Mouse (Mus musculus): ENCODE results near the gene Stk10. TPM values are rescaled to one million over a fixed set of nuclear protein-coding genes. Genes with fewer than 3 reads are reported as not detected.
"Not testable (repeated sequence)": the region's sequence is repeated elsewhere in the genome, so short reads cannot be mapped to it uniquely, and the experiment has no call there.

Gene Stk10
- polyA plus RNA-seq, 1 experiment from 2014 or later, result 3.0 TPM

DNA sequence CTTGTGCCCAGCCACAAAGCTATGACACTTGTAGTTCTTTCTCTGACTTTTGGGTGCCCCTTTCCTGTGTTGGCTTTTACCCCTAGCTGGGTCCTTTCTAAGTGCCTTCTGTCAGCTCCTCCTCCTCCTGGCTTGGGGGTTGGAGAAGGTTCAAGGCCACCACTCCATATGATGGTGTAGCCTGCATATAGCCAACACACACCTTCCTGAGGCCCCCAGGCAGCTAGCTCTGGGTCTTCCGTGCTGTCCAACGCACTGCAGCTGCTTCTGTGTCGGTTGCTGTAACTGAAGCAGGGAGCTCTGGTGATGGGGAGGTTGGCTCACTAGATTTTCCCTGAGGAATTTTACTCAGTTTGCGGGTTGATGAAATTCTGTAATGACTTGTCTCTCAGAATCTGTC, 71.6 kb downstream of the Stk10 start:
- H3K27ac ChIP-seq (replicated peaks), result 0 out of 2 replicates have a peak overlapping the region, but pooled peaks have one; percentile 4

DNA sequence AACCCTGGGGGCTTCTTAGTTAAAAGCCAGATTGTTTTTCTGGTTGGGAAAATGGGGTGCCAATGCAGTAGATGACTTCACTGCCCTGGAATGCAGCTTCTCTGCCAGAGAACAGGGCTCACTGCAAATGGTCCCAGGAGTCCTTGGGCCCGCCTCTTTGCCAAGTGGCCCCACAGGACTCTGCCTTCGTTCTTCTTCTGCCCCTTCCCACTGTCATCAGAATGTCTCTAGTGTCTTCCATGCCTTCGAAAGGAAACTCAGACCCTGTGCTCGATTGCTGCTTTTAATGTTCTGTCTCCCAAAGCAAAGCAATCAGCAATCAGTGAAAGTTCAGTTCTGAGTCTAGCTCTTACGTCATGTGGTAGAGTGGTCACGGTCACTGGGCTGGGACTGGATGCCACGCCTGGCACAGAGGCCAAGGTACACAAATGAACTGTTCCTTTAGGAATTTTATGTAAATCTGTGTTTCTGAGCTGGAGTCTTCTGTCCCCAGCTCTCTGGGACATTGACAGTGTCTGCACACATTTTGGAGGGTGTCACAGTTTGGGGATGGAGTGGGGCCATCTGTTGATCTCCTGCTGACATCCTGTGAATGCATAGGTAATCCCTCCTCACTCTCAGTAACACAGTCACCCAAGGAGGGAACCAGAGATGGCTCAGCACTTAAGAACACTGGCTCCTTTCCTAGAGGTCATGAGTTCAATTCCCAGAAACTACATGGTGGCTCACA, 72.2 kb downstream of the Stk10 start:
- Histone ChIP-seq H3K9me3 (no peaks in the 10 kb centered on the region), H3K27me3 (replicated peaks; ENCODE audit: low read depth, poor library complexity, severe bottlenecking) (no peaks in the 10 kb centered on the region), H3K4me3 (no peak overlapping the region), H3K4me1 (peaks cover 25% of the 10 kb centered on the region), H3K36me3 (replicated peaks) (no peaks in the 10 kb centered on the region; the same call in 1 of the 2 replicates), H3K27ac (replicated peaks) (no peak overlapping the region)
- DNase-seq (ENCODE audit: low spot score), result no peak
- WGBS, result 65% methylated on average over 7 of the region's 7 CpGs

More for the DNA sequence above, 71.6 kb downstream of the Stk10 start:
- DNase-seq (ENCODE audit: low spot score), result no peak
- WGBS, result 62% methylated on average over 4 of the region's 4 CpGs
- H3K36me3 ChIP-seq (replicated peaks), result no peaks in the 10 kb centered on the region; the same call in 1 of the 2 replicates
- H3K9me3 ChIP-seq, result no peaks in the 10 kb centered on the region
- peaks cover 24% of the 10 kb centered on the region for H3K4me1 ChIP-seq
- no peak overlapping the region for H3K4me3 ChIP-seq
- no peaks in the 10 kb centered on the region for H3K27me3 ChIP-seq (replicated peaks; ENCODE audit: low read depth, poor library complexity, severe bottlenecking)

DNA sequence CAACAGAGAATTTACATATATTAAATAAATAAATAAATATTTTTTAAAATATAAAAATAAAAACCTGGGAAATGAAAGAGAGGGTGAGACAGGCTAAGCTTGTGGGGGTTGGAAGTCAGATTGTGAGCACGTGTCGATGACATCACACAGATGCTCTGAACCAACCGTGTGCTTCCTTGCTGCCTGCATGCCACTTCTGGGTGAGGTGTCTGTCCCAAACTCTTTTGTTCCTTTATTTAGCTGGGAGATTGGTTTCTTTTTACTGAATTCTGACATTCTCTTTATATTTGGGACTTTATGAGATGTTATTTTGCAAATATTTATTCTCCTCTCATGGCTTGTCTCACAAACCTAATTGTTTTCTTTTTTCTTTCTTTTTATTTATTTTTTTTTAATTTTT, 72.8 kb downstream of the Stk10 start:
- Histone ChIP-seq H3K9me3 (no peaks in the 10 kb centered on the region), H3K4me1 (peaks cover 29% of the 10 kb centered on the region), H3K27ac (replicated peaks) (no peak overlapping the region), H3K36me3 (replicated peaks) (no peaks in the 10 kb centered on the region; the same call in 1 of the 2 replicates), H3K27me3 (replicated peaks; ENCODE audit: low read depth, poor library complexity, severe bottlenecking) (no peaks in the 10 kb centered on the region), H3K4me3 (no peak overlapping the region)
- WGBS, result 85% methylated on average over 3 of the region's 3 CpGs
- DNase-seq (ENCODE audit: low spot score), result no peak

DNA sequence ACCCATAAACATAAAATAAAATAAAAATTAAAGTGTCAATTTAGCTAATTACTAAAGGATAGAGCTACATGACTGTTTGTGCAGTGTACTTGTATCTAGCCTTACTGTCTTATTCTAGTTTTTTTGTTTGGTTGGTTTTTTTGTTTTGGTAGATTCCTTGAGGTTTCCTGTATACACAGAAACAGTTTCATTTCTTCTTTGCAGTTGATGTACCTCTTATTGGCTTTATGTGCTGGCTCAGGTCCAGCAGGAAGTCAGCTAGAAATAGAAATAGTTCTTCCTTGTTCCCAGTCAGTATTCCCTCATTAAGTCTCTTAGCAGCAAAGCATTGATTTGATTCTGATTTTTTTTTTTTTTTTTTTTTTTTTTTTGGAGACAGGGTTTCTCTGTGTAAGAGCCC, 74.2 kb downstream of the Stk10 start:
- Histone ChIP-seq H3K4me1 (peaks cover 31% of the 10 kb centered on the region), H3K27me3 (replicated peaks; ENCODE audit: low read depth, poor library complexity, severe bottlenecking) (no peaks in the 10 kb centered on the region), H3K27ac (replicated peaks) (no peak overlapping the region), H3K9me3 (no peaks in the 10 kb centered on the region), H3K36me3 (replicated peaks) (no peaks in the 10 kb centered on the region; the same call in 1 of the 2 replicates), H3K4me3 (no peak overlapping the region)
- no peak for DNase-seq (ENCODE audit: low spot score)

DNA sequence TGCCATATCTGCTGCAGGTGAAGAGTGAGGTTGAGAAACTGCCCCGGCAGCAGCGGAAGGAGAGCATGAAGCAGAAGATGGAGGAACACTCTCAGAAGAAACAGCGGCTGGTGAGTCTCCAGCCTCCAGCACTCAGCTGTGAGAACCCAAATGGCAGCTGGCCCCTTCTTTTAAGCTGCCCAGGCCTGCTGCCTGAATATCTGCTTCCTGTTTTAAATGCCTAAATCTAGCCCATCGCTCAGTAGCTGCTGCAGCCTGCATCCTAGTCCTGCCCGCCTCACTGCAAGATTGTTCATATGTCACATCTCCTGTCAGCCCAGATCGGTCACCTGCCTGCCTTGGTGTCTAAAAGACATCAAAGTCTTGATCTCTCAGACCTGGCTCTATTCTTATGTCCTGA, 77.5 kb downstream of the Stk10 start:
- Histone ChIP-seq H3K4me3 (no peak overlapping the region), H3K36me3 (replicated peaks) (no peaks in the 10 kb centered on the region; the same call in 1 of the 2 replicates), H3K9me3 (no peaks in the 10 kb centered on the region), H3K27me3 (replicated peaks; ENCODE audit: low read depth, poor library complexity, severe bottlenecking) (no peaks in the 10 kb centered on the region), H3K4me1 (peaks cover 24% of the 10 kb centered on the region), H3K27ac (replicated peaks) (no peak overlapping the region)
- WGBS, result 86% methylated on average over 6 of the region's 6 CpGs
- no peak for DNase-seq (ENCODE audit: low spot score)

DNA sequence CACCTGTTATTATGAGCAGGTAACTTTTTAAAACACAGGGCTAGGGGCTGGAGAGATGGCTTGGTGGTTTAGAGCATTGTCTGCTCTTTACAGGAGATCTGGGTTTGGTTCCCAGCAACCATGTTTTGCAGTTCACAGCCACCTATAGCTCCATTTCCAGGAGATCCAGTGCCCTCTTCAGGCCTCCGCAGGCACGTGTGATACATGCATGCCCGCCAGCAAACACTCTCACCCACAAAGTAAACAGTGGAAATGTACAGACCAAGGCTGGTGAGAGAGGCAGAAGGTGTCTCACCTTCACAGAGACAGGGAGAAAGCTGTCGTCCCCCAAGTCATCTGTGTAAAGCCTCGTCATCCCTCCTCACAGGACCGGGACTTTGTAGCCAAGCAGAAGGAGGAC, 79.2 kb downstream of the Stk10 start:
- Histone ChIP-seq H3K27me3 (replicated peaks; ENCODE audit: low read depth, poor library complexity, severe bottlenecking) (no peaks in the 10 kb centered on the region), H3K27ac (replicated peaks) (no peak overlapping the region), H3K4me1 (peaks cover 32% of the 10 kb centered on the region), H3K4me3 (no peak overlapping the region), H3K36me3 (replicated peaks) (no peaks in the 10 kb centered on the region), H3K9me3 (no peaks in the 10 kb centered on the region)
- DNase-seq (ENCODE audit: low spot score), result no peak
- WGBS, result 82% methylated on average over 6 of the region's 6 CpGs

DNA sequence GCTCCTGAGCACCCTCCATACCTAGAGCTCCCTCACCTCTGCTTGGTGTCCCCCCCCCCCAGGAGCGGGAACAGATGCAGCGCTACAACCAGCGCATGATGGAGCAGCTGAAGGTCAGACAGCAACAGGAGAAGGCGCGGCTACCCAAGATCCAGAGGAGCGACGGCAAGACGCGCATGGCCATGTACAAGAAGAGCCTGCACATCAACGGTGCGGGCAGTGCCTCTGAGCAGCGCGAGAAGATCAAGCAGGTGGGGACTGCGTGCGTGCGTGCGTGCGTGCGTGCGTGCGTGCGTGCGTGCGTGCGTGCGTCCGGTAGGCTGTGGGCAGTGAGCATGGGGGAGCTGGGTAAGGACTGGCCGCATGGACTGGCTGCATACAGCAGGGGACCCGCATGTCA, 81.4 kb downstream of the Stk10 start:
- DNase-seq (ENCODE audit: low spot score), result no peak
- Histone ChIP-seq H3K4me1 (peaks cover 44% of the 10 kb centered on the region), H3K9me3 (no peaks in the 10 kb centered on the region), H3K27me3 (replicated peaks; ENCODE audit: low read depth, poor library complexity, severe bottlenecking) (no peaks in the 10 kb centered on the region), H3K27ac (replicated peaks) (no peak overlapping the region), H3K4me3 (no peak overlapping the region), H3K36me3 (replicated peaks) (no peaks in the 10 kb centered on the region)
- 95% methylated on average over 29 of the region's 29 CpGs for WGBS

DNA sequence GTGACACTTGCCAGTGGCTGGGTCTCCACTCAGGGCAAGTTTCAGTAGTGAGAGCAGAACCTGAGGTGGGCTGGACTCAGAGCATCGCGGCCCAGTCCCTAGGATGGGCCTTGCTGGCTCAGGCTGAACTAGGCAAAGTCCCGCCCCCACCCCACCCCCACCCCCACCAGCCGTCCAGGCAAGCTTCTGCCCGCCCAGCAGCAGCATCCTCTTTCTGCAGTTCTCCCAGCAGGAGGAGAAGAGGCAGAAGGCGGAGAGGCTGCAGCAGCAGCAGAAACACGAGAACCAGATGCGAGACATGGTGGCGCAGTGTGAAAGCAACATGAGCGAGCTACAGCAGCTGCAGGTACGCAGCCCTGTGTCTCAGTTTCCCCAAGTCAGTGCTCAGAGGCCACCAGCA, 82.5 kb downstream of the Stk10 start:
- DNase-seq (ENCODE audit: low spot score), result peak; percentile 67
- H3K27ac ChIP-seq (replicated peaks), result peak overlapping the region; percentile 48; the same call in 1 of the 2 replicates
- H3K36me3 ChIP-seq (replicated peaks), result no peaks in the 10 kb centered on the region
- no peaks in the 10 kb centered on the region for H3K9me3 ChIP-seq
- no peaks in the 10 kb centered on the region for H3K27me3 ChIP-seq (replicated peaks; ENCODE audit: low read depth, poor library complexity, severe bottlenecking)
- peak overlapping the region; percentile 33; the same call in 1 of the 2 replicates for H3K4me3 ChIP-seq
- WGBS, result 15% methylated on average over 11 of the region's 11 CpGs
- peaks cover 47% of the 10 kb centered on the region for H3K4me1 ChIP-seq

DNA sequence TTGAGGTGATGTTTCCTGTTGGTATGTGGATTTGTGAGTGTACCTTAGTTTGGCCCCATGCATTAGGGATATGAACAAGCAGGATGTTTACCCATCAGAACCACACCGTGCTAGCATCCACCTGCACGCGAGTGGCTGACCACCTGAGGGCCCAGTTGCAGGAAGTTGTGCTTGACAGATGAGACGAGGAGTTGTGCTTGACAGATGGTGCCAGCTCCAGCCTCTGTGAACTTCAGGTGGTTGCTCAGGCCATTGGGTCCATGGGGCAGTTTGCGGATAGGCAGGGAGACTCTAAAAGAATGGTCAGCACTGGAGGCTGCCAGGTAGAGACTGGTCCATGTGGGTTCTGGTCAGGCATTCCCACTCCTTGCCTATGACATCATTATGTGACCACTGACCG, 83.0 kb downstream of the Stk10 start:
- no peaks in the 10 kb centered on the region for H3K36me3 ChIP-seq (replicated peaks)

DNA sequence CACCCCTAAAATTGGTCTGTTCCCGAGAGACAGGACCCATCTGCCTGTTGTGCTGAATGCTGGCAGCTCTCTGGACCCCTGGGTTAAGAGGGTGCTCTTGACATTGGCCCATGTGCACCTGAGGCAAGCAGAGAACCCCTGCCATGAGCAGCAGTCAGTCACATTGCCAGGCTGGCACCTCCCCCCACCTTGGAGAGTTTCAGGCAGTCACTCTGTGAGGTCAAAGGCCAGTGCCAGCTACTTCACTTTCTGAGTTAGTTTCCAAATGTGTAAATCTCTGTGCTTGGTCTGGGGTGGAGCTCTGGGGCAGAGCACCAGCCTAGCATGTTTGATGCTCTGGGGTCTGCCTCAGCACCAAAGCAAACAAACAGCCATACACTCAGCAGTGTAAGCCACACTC, 84.9 kb downstream of the Stk10 start:
- WGBS, result 75% methylated on average over 1 of the region's 1 CpGs

More for the DNA sequence above, 83.0 kb downstream of the Stk10 start:
- no peak overlapping the region for H3K4me3 ChIP-seq
- H3K27ac ChIP-seq (replicated peaks), result peak overlapping the region; percentile 48; the same call in 1 of the 2 replicates
- H3K9me3 ChIP-seq, result no peaks in the 10 kb centered on the region
- peaks cover 46% of the 10 kb centered on the region for H3K4me1 ChIP-seq
- DNase-seq (ENCODE audit: low spot score), result no peak
- WGBS, result 70% methylated on average over 6 of the region's 6 CpGs
- no peaks in the 10 kb centered on the region for H3K27me3 ChIP-seq (replicated peaks; ENCODE audit: low read depth, poor library complexity, severe bottlenecking)

DNA sequence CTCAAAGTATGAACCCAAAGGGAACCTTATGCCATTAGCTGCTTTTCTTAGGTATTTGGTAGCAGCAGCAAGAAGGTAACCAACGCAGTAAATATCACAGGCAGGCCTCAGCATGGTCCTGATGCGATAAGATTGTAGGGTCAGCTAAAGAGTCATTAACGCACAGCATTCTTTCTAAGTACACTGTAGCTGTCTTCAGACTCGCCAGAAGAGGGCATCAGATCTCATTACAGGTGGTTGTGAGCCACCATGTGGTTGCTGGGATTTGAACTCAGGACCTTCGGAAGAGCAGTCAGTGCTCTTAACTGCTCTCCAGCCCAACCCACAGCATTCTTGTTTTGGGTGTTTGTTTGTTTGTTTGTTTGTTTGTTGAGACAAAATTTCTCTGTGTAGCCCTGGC, 85.5 kb downstream of the Stk10 start:
- not testable (repeated sequence) for H3K36me3 ChIP-seq (replicated peaks); H3K9me3 ChIP-seq; H3K4me3 ChIP-seq; DNase-seq (ENCODE audit: low spot score); H3K27me3 ChIP-seq (replicated peaks; ENCODE audit: low read depth, poor library complexity, severe bottlenecking)
- Histone ChIP-seq H3K4me1 (peaks cover 54% of the 10 kb centered on the region), H3K27ac (replicated peaks) (peak overlapping the region; percentile 83; the same call in 1 of the 2 replicates)
- 82% methylated on average over 5 of the region's 5 CpGs for WGBS

More for the DNA sequence above, 84.9 kb downstream of the Stk10 start:
- Histone ChIP-seq H3K36me3 (replicated peaks) (no peaks in the 10 kb centered on the region), H3K27ac (replicated peaks) (no peak overlapping the region), H3K9me3 (no peaks in the 10 kb centered on the region), H3K27me3 (replicated peaks; ENCODE audit: low read depth, poor library complexity, severe bottlenecking) (no peaks in the 10 kb centered on the region), H3K4me3 (no peak overlapping the region), H3K4me1 (peaks cover 48% of the 10 kb centered on the region)
- DNase-seq (ENCODE audit: low spot score), result no peak

DNA sequence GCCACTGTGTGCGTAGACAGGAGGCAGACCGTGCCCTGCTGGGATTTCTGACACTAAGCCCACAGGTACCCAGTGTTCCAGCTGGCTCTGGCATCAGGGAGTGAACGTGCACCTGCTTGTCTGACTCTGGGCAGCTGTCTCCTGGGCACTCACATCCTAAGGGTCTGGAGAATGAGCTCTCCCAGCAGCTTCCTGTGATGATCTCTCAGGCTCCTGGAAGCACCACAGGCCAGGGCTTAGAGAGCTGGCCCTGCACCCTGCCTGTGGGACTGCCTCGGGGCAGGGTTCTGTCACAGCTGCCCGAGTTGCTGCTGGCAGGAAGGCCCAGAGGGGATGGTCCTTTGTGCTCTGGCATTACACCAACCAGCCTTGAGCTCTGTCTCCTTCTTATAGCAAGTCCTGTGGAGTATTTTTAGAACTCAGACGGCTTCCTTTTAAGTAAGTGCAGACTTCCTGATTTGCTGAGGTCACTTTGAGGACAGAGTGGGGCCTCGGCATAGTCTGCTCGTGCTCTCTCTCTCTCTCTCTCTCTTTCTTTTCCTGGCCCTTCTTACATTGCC, 86.2 kb downstream of the Stk10 start:
- no peaks in the 10 kb centered on the region for H3K9me3 ChIP-seq
- peak overlapping the region; percentile 83 for H3K27ac ChIP-seq (replicated peaks)
- DNase-seq (ENCODE audit: low spot score), result peak; percentile 61
- H3K4me3 ChIP-seq, result peak overlapping the region; percentile 34; the same call in 1 of the 2 replicates
- 46% methylated on average over 8 of the region's 8 CpGs for WGBS
- no peaks in the 10 kb centered on the region for H3K36me3 ChIP-seq (replicated peaks)
- H3K27me3 ChIP-seq (replicated peaks; ENCODE audit: low read depth, poor library complexity, severe bottlenecking), result no peaks in the 10 kb centered on the region
- peaks cover 57% of the 10 kb centered on the region for H3K4me1 ChIP-seq

DNA sequence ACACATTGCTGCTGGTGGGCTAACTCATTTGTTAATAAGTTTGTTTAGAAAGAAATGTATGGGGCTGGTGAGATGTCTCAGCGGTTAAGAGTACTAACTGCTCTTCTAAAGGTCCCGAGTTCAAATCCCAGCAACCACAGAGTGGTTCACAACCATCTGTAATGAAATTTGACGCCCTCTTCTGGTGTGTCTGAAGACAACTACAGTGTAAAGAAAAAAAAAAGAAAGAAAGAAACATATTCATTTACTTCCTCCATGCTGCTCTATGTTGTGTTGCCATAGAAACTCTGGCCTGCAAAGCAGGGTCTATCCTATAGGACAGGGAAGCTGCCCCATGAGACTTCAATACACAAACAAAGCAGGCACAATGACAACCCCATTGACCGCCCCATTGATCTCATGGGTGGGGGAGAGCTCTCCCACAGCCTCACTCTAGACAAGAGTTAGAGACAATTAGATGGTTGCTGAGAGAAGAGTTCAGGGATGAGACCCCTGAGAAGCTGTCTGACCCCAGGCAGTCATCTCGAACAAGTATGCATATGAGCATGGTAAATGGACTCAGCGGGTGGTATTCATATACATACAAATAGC, 86.9 kb downstream of the Stk10 start:
- no peaks in the 10 kb centered on the region for H3K36me3 ChIP-seq (replicated peaks)
- H3K4me3 ChIP-seq, result no peak overlapping the region
- peaks cover 53% of the 10 kb centered on the region for H3K4me1 ChIP-seq
- DNase-seq (ENCODE audit: low spot score), result no peak
- no peaks in the 10 kb centered on the region for H3K27me3 ChIP-seq (replicated peaks; ENCODE audit: low read depth, poor library complexity, severe bottlenecking)
- WGBS, result 82% methylated on average over 6 of the region's 6 CpGs
- H3K9me3 ChIP-seq, result no peaks in the 10 kb centered on the region
- H3K27ac ChIP-seq (replicated peaks), result peak overlapping the region; percentile 83

All from embryonic facial prominence, embryonic 10.5 days (tissue).